Comparison of ENCODE assay signal across 9 mouse cellular contexts in genomic region chr11:60311025-60311854, GRCm38 (mm10). TPM values are rescaled to one million over a fixed set of nuclear protein-coding genes. Genes with fewer than 3 reads are reported as not detected.
DNase-seq lines count a peak whose midpoint lies in the region; ATAC-seq lines count a peak whose summit lies in the region.
"Had no signal": no experiment of that assay in that cellular context is flagged by ENCODE, and none has a peak within 500 bp of the region (broad histone marks: within the 10 kb centered on the region; RNA-seq: fewer than 3 reads in every experiment).

No protein-coding gene starts in this region.

- peaks cover 50% of the 10 kb centered on the region for H3K4me1 ChIP-seq in intestine, embryonic 14.5 days (replicated peaks; ENCODE audit: control insufficient read depth, insufficient read depth, low read length)

- peak; percentile 57 for ATAC-seq in intestine, embryonic 14.5 days (replicated peaks; ENCODE audit: low FRiP score, low TSS enrichment, low read depth)

- H3K9ac ChIP-seq in intestine, embryonic 14.5 days (ENCODE audit: low read length) = peak overlapping the region; percentile 17; the same call in 1 of the 2 replicates

- no peak overlapping the region for H3K4me3 ChIP-seq in intestine, embryonic 14.5 days (ENCODE audit: low read depth, low read length)

- 5% methylated on average over 8 of the region's 8 CpGs for WGBS in intestine, embryonic 14.5 days

- H3K27me3 ChIP-seq in intestine, embryonic 14.5 days (replicated peaks; ENCODE audit: control insufficient read depth, insufficient read depth, low read length) = no peaks in the 10 kb centered on the region

- H3K36me3 ChIP-seq in intestine, embryonic 14.5 days (ENCODE audit: control insufficient read depth, insufficient read depth, low read length) = no peaks in the 10 kb centered on the region

- DNase-seq in adrenal gland, adult (ENCODE audit: inconsistent age in 2 of 2, low spot score in 1 of 2) = peak; percentile 86 to 96
- peak; percentile 60 for DNase-seq in embryo, embryonic 10 days (ENCODE audit: low spot score)
- peak; percentile 63 for DNase-seq in gastrocnemius, postnatal 25 days
- DNase-seq in intestine, embryonic 14.5 days (ENCODE audit: low spot score) = peak; percentile 80
- peak; percentile 73 to 76 for DNase-seq in left cerebral cortex, adult 18-20 months (ENCODE audit: low spot score in 2 of 2)
- DNase-seq in lung, postnatal 14 days = peak; percentile 79
- peak; percentile 93 to 95 for DNase-seq in right cerebral cortex, postnatal 10 days (ENCODE audit: low spot score in 2 of 2)
- no peak for DNase-seq in urinary bladder, postnatal 10 days (ENCODE audit: low spot score)

- H3K27ac ChIP-seq in intestine, embryonic 14.5 days (ENCODE audit: low read depth) = peak overlapping the region; percentile 77

- peak overlapping the region; percentile 3 for H3K4me2 ChIP-seq in intestine, embryonic 14.5 days (ENCODE audit: low read length)

- H3K9me3 ChIP-seq in intestine, embryonic 14.5 days (ENCODE audit: control insufficient read depth, low read length) = no peaks in the 10 kb centered on the region
- H3K9me3 ChIP-seq: G1E had no signal

RNA-seq across cellular contexts. Expression of gene Tom1l2, which starts 41.5 kb away (rescaled TPM):
- total RNA-seq in gastrocnemius, postnatal 25 days (2021) = 10 to 100 TPM; 45.8 to 54.3 TPM
- 16.3 and 19.4 TPM in 2 replicates for polyA plus RNA-seq in intestine, embryonic 14.5 days (2014; fragmentation: Nextera tagmentation; extraction: Ambion mirVana)
- total RNA-seq in left cerebral cortex, adult 18-20 months (2021) = 100 to 1,000 TPM; 218 to 221 TPM

RNA-seq across cellular contexts. Expression of gene Drc3, which starts 41.9 kb away (rescaled TPM):
- under 1 TPM; 0.59 to 0.86 TPM for total RNA-seq in gastrocnemius, postnatal 25 days (2021)
- 1.6 and 1.8 TPM in 2 replicates for polyA plus RNA-seq in intestine, embryonic 14.5 days (2014; fragmentation: Nextera tagmentation; extraction: Ambion mirVana)
- 10 to 100 TPM; 10.4 to 11.8 TPM for total RNA-seq in left cerebral cortex, adult 18-20 months (2021)

Comparison
In these comparisons a context has a peak if more than half of its experiments do, and no peak if none do; other contexts are left out.
1. RNA of gene Drc3, which starts 41.9 kb away (total RNA-seq): 10.4 to 11.8 TPM in left cerebral cortex, adult 18-20 months; 0.59 to 0.86 TPM in gastrocnemius, postnatal 25 days; every median in the first group is over 4 times any median in the second.